Mouse (Mus musculus): Measurements from ENCODE around the gene Adamtsl4.
"Not testable (repeated sequence)": the region's sequence is repeated elsewhere in the genome, so short reads cannot be mapped to it uniquely, and the experiment has no call there.

Adamtsl4 gene

DNA sequence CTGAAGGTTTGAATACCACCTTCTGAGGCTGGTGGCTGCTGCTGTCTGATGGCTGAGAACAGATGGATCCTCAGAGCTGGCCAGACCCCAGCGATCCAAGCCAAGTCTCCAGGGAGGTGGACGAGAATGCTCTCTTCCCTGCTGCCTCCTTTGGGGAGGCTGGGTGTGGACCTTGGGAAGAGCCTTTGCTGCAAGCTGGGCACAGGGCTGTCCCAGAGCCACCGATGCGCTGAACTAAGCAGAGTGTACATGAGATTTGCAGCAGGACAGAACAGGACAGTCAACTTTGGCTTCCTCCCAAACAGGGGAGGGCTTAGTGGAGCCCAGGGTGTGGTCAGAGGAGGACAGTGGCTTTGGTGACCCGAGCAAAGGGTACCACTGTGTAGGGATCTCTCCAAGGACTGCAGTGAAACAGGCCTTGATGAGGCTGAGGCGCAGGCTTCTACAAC, 12.5 kb upstream of the Adamtsl4 start:
- peak; percentile 31 for DNase-seq (ENCODE audit: low spot score)

DNA sequence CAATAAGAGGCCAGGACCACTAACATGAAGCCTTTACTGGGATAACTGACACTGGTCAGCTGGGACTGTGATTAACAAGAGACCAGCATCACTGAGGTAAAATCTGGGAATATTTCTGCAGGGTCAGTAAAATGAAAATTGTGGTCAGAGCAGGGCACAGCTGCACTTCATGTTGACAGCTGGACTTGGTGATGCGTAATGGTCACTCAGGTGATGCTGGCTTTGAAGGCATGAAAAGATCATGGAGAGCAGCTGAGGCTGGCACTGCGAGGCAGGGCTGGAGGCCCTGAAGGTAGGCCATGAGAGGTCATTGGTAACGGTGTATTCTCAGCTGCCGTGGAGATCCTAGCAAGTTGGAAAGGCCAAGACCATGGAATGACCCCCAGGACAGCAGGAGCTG, 10.6 kb upstream of the Adamtsl4 start:
- DNase-seq (ENCODE audit: low spot score): no peak

DNA sequence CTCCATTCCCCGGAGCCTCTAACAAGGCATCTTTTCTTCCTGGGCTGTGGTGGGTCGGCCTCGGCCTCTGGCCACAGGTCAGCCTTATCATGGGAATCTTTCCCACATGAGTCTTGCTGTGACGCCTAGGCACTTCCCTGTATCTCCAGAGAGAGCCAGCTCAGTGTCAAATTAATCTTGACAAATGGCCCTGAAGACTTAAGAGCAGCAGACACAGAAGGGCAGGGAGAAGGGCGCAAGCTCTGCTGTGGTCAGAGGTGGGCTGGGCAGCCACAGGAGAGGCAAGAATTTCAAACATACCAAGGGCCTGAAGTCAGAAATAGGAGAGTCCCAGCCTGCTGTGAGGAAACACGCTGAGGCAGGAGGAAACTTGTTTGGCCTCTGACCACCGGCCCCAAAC, 8.6 kb upstream of the Adamtsl4 start:
- peak; percentile 80 for DNase-seq (ENCODE audit: low spot score)

DNA sequence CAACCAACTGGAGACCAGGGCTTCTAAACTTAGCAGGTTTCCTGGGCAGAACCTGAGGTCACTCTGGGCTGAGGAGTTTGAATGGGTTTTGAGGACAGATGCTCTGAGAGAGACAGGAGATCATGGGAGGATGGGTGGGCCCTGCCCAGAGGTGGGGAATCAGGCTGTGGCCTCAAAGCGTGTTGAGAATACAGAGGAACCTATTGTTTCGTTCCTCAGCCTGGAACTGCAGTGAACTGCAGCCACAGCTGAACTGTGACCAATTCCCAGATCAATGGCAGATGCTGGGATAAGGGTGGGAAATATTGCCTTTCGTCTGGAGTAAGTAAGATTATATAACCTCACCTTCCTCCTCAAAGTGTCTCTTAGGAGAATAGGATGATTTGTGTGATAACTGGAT, 8.1 kb upstream of the Adamtsl4 start:
- DNase-seq (ENCODE audit: low spot score): peak; percentile 30

DNA sequence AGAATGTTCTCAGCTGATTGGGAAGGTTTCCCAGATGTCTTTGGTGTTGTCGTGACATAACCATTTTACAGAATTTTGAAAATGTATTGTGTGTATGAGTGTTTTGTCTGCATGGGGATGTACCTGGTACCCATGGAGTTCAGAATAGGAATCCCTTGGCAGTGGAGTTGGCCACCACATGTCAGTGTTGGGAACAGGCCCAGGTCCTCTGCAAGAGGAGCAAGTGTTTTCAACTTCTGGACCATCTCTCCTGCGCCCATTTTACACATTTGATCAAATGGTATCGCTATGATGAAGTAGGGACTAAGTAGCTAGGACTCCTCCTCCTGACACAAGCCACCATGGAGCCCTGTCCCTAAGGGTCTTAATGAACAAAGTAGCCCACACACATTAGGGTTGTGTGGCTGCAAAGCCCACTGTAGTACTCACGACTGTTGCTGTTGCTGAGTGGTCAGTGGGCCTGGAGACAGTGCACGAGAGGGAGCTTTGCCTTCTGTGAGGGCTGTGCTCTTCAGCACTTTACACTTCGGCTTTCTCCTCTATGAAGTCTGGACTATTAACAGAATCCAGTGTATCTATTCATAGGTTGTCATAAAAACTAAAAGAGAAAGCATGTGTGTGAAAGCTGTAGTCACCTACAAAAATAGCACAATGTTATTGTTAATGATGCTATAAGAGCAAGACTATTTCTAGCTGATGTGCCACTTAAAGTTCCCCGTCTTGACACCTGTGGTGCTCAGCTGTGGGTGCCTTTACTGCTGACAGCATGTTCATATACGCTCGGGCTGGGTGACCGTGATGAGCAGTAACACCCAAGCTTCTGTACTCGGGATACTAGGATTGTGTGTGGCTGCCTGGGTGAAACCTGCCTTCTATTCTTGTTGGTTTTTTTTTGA, 7.3 kb upstream of the Adamtsl4 start:
- DNase-seq (ENCODE audit: low spot score): no peak

DNA sequence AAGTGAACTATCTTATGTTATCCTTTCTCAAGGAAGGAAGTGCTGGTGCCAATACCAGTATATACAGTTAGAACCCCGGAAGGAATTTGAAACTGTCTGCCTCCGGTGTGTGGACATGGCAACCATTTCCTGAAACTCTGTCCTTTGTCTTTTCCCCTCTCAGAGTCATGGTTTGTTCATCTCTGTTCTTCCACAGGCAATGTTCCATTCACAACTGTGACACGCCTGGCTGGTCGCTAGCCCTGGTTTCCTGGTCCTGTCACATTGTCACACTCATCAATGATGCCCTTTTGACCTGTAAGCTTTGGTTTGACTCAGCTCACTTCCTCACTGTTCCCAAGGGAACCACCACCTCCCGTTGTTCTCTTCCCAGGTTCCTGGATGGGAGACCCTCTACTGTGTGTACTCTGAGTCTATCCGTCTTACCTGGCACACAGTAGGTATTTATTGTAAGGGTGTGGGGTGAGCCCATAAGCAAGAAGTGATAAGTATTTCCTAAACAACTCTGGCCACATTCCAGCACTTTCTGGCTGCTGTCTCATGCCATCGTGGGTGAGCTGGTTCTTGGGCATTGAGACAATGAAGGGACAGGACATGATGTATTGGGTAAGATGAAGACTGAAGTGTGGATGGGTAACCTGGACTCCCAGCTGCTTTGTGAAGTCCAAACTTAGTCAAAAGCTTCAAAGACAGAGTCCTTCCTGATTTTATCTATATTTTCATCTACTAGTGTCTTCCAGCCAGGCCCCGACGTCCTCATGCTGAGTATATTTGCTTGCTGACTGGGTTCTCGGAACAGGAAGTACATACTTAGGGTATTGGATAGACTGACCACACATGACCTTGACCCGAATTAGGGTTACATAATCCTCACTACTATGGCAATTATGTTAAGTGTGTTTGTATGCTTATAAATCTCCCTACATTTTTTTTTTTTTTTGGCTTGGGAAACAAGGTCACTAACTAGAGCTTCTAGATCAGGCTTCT, 6.4 kb upstream of the Adamtsl4 start:
- no peak for DNase-seq (ENCODE audit: low spot score)

DNA sequence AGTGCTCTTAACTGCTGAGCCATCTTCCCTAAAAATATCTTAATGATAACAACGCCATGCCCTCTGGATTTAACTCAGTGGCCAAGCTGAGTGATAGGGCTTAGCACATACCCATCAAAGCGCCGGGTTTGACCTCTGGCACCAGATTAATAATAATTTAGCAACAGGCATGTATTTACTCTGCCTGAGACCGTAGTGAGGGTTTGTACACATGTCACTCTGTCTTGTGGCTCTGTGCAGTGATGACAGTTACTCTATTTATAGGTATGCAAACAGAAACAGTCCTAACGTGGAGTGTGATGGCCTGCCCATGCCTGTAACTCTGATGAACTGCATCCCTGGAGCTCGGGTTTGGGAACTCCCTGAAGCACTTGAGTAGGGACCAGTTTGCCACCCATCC, 5.0 kb upstream of the Adamtsl4 start:
- no peak for DNase-seq (ENCODE audit: low spot score)

DNA sequence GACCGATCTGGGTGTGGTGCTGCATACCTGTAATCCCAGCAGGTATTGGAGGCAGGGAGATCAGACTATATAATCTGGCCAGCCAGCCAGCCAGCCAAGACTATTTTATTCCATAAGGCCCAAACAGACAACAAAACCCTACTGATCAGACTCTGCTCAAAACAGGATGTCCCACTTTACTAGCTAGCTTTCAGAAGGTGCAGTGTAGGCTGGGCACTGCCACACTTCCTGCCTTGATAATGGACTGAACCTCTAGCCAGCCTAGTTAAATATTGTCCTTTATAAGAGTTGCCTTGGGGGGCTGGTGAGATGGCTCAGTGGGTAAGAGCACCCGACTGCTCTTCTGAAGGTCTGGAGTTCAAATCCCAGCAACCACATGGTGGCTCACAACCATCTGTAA, 2.8 kb upstream of the Adamtsl4 start:
- not testable (repeated sequence) for DNase-seq (ENCODE audit: low spot score)

DNA sequence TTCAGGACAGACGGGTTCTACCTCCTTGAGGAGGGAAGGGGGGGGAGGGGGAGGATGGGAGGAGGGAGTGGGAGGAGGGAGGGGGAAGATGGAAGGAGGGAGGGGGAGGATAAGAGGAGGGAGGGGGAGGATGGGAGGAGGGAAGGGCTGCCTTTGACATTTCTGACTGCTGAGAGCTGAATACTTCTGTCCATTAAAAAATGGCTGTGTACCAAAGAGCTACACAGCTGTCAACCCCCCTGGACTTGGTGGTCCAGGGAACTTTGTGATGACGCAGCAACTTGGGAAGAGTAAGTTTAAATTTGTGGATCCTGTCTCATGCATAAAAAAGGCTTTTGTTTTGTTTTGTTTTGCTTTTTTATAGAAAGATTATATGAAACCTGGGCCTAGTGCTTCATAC, 2.2 kb upstream of the Adamtsl4 start:
- DNase-seq (ENCODE audit: low spot score): no peak

DNA sequence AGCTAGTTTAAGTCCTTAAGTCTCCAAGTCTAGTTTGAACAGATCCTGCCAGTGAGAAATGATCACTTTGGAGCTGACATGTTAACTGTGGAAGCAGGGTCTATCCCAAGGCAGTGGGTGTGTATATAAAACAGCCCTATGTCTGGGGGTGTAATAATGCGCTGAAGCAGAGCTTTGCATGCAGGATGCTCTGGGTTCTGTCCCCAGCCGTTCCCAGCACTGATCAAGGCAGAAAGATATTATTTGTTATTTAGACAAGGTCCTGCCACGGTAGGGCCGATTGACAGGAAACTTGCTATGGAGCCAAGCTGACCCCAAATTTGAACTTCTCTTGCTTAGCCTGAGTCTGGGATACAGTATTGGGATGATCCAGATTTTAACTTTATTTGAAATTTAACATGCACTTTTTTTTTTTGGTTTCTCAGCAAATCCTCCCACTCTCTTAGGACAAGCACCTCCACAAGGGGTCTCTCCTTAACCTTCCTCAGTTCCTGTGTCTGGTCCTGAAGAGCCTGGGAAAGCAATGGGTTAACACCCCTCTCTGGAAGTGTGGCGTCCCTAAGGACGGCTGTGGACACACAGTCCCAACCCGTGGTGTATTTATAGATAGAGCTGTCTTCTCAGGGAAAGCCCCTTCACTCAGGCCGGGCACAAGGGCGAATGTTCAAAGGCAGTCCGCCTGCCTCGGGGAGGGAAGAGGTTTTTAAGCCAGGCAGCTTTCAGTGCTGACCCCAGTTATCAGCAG, 1.6 kb upstream of the Adamtsl4 start:
- DNase-seq (ENCODE audit: low spot score): peak; percentile 67

DNA sequence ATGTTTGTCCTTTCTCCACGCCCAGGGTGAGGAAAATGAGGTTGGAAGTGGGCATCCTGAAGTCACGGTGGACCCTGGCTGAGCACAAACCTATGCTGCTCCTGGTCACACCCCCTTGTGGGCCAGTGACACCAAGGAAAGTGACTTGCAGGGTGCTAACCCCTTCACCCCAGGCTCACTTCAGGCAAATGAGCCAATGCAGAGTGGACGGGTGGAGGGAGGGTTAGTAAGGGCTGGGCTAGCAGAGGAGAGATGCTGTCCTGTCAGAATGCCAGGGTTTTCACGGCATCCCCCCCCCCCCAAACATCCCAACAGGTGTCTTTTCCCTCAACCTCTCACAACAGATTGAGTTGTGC, 571 bp downstream of the Adamtsl4 start:
- DNase-seq (ENCODE audit: low spot score): no peak

DNA sequence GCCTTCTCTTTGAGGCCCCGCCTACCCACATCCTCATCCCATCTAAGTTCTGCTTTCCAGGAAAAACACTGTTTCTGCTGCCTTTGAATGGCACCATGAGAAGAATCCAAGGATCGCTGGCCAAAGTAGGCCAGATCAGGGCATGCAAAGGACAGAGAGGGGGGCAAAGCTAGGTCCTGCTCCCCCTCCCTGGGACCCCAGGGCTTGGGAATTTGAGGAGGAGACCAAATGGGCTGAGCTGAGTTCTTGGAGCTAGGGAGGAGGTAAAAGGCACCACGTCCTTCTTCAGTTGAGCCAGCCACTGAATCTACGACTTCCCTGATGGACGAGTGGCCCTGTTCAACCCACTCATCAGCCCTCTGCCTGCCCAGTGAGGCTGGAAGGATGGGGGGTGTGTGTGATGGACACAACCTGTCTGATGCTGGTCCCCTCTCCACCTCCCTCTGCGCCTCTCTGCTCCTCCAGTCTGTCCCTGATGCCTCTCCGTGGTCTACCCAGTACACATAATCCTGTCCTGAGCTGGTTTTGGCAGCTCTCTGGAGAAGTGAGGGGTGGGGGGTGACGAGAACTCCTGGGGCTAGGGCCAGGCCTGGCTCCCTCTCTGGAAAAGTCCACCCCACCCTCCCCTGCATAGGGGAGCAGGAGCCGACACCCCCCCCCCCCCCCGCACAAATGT, 1.1 kb downstream of the Adamtsl4 start:
- DNase-seq (ENCODE audit: low spot score): no peak

DNA sequence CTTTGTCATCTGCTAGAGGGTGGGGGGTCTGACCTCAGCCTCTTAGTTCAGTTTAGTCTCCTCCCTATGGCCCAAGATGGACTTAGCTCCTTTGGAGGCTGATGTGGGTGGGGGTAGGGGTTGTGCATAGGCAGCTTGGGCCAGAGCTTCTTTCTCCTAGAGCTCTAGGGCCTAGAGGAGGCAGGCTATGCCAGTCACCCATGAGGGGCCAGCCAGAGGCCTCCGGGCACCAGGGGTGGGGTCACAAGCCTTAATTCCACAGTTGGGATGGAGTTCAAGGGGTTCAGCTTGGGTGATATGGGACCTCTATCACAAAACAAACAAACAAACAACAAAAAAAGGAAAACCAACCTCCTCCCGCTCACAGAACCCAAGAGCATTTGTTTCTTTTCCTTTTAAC, 2.0 kb downstream of the Adamtsl4 start:
- no peak for DNase-seq (ENCODE audit: low spot score)

DNA sequence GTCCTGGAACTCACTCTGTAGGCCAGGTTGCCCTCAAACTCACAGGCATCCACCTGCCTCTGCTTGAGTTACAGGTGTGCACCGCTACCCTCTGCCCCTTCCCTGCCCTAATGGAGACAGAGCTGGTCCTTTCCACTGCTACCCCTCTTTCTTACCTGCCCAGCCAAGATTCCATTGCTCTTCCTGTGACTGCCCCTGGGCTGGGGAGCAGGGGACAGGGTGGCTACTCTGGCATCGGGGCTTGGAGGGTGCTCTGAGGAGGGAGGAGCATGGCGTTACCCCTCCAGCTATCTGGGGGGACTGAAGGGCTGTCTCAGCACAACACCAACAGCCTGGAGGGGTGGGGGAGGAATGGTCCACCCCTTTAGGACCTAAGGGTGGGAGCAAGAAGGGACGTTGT, 2.4 kb downstream of the Adamtsl4 start:
- DNase-seq (ENCODE audit: low spot score): no peak

DNA sequence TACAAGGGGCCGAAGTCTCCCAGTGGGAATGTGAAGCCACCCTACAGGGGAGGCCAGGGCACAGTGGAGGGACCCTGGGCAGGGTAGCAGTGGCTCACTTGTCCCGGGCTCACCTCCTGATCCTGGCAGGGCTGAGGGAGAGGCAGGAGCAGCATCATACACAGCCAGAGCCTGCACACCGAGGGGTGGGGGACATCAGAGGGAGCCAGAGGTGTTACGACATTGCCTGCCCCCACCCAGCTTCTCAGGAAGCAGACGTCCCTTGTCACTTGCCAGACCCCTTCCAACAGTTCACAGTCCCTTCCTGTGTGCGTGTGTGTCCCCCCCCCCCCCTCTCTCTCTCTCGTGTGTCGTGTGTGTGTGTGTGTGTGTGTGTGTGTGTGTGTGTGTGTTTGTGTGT, 2.9 kb downstream of the Adamtsl4 start:
- no peak for DNase-seq (ENCODE audit: low spot score)

DNA sequence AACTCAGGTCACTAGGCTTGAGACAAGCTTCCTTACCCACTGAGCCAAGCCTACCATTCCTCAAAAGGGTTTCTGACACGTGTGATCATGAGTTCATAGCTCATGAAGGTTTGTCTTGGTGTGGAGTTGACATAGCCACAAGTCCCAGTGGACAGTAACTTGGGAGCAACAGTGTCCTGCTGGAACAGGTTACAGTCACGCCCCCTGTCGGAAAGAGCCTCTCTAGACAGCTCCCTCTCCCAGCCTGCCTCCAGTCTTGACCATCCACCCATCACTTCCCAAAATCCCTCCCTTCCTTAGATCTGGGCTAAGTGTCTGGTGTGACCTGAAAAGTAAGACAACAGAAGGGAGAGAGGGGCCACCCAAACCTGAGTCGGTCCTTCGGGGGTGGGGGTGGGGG, 4.8 kb downstream of the Adamtsl4 start:
- no peak for DNase-seq (ENCODE audit: low spot score)

DNA sequence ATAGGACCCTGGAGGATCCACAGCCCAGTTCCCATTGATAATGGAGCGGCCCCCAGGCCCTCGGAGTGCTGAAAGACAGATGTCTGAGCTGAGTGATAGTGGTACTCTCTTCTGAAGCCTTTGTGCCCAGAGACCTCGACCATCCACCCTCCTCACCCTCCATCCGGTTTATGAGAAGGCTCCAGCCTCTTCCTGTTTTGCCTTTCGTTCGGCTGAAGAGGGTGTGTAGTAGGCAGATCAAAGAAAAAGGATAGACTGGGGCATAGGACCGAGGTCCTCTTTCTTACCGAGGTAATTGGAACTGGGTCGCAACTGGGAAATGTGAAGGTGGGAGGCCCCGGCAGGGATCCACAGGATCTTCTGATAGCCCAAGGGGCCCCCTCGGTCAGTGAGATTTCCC, 6.4 kb downstream of the Adamtsl4 start:
- no peak for DNase-seq (ENCODE audit: low spot score)

DNA sequence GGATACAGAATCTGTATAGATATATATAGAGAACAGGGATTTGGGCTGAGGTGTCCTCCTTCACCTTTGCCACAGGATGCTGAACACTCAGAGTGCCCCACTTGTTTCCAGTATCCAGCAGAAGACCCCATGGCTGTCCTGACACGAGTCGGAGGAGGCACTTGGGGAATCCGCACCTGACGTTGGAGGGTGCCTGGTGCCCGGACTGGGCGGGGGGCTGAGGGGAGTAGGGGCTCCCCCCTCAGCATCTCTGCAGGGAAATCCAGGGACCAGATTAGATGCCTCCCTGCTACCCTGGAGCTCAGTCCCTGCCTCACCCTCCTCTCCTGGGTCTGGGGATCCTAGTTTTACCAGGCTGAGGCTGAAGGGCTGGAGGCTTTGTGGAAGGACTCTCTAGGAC, 7.0 kb downstream of the Adamtsl4 start:
- DNase-seq (ENCODE audit: low spot score): no peak

DNA sequence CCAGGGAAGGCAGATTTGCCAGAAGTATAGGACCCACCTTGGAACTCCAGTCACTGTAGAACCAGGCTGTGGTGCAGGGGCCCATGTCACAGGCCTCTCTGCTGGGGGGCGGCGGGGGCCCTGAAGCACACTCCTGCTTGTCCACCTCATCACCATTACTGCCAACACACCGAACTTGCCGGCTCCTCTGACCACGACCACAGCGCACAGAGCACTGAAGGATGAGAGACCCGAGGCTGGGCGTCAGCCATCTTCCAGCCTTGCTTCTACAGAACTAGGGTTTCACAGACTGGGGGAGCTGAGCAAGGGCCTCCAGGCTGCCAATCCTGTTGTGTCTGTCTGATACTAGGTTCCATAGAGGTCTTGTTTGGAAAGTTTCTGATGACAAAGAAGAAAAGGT, 8.2 kb downstream of the Adamtsl4 start:
- DNase-seq (ENCODE audit: low spot score): no peak

DNA sequence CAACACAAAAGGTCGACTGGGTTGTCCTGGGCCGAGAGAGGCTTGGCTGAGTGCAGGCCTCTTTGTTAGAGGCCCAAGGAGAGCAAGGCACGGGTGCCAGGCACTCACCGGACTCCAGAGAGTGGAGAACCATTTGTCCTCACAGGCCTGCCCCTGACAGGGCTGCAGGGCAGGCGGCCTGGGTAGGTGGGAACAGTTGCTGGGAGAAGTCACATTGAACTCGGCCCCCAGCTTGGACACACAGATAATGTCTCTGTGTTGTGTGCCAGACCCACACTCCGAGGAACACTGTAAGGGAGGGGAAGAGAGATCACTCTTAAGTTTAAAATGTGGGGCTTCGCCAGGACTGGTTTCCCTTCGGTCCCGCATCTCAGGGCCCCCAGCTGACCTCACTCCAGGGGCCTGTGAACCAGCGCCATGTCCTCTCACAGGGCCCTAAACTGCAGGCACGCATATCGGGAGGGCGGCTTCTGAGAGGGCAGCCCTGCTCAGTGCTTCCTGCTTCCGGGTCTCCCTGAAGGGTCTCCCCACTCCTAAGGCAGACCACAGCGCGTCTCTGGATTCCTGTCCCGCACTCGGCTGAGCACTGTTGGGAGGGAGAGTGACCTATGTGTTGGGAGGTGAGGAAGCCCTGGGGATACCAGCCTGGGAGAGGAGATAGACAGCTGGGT, 10.2 kb downstream of the Adamtsl4 start:
- DNase-seq (ENCODE audit: low spot score): no peak

DNA sequence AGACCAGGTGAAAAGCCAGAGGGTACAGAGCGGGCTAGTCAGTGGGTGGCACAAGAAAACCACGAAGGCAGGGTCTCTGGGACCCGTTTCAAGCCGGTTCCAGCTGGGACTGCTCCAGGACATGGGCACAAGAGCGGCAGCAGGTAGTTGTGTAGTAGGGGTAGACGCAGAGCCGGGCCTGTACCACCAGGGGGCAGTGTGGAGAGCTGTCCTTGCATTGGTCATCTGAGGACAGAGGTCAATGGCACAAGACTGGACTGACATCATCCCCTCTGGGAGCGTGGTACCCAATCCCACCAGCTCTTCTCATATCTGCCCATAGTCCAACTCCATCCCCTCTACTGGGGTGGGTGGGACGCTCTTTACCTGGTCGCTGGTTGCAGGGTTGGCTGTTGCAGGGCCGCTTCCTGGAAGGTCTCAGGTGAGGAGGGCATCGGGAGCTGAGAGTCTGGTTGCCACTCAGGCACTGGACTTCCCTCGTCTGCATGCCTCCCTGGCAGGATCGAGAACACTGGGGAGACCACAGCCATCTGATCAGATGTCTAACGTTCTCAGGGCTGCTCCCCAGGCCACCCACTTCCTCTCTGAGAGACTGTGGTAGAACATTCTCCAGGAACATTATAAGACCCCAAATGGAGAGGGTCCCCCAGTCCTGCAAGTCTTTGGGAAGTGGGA, 10.8 kb downstream of the Adamtsl4 start:
- peak; percentile 75 for DNase-seq (ENCODE audit: low spot score)

Data from MN1 (cell line).